Mouse (Mus musculus) urinary bladder, adult 2 months (tissue): Measurements from ENCODE around the gene Igsf6. TPM values are rescaled to one million over a fixed set of nuclear protein-coding genes. Genes with fewer than 3 reads are reported as not detected.

Experiments used
- DNase-seq: peaks from one replicate; pipeline ENCODE4 v3.0.0; 2022; ENCODE audit warnings: low spot score
- polyA plus RNA-seq: library from polyadenylated mRNA; depleted of rRNA; stranded (reverse); fragments of >200 nt; gene quantifications from 2 replicates; pipeline ENCODE4 v1.2.3, GENCODE M21; 2012; rRNA removed

Igsf6 gene
- polyA plus RNA-seq = 2.5 and 2.9 TPM in 2 replicates

DNA sequence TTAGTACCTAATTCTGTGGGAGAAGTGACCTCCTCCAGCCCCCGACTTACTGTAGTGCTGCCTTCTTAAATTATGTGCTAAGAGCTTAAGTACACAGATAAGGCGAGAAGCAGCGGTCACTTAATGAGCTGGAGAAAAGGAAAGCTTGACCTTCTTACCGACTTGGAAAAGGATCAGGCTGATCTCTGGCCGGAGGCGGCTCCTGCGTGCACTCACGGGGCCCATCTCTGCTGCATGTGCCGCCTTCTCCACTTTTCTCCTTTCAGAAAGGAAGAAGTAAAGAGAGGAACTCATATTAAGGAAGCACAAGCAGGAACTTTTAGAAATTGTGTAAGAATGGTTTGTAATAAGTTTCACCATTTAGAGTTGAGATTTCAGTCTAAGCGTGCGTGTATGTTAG lies at the start of gene Igsf6:
Gene Igsf6 (minus strand): TSS at position 292 of the 400 bp plus-strand sequence.
- no peak for DNase-seq

- DNase-seq = peak; percentile 53
Measured at GRCm38 (mm10) chr7:121120143-121120818, 45.9 kb upstream of the Igsf6 start.

- no peak for DNase-seq
Measured at GRCm38 (mm10) chr7:121111762-121112161, 37.4 kb upstream of the Igsf6 start.

GRCm38 (mm10) chr7:121111321-121111720 lies 36.9 kb upstream of the Igsf6 start:
- no peak for DNase-seq

DNA sequence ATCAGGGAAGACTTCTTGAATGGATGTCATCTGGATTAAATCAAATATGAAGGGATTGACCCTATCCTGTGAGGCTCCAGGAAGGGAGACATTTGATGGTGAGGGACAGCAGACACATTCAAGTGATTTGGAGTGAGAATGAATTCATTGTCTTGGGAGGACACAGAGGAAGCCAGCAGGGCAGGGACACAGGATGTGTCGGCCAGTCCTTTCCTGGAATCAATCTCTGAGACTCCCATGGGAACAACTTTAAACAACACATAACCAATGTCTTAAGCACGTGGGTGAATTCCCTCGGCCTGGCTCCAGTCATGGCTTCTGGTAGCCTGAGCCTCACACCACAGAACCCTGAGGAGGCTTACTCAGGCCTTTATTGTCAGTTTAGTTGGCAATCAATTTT lies 33.5 kb upstream of the Igsf6 start:
- DNase-seq = no peak

- no peak for DNase-seq
Measured at GRCm38 (mm10) chr7:121098614-121099389, 24.4 kb upstream of the Igsf6 start.

DNA sequence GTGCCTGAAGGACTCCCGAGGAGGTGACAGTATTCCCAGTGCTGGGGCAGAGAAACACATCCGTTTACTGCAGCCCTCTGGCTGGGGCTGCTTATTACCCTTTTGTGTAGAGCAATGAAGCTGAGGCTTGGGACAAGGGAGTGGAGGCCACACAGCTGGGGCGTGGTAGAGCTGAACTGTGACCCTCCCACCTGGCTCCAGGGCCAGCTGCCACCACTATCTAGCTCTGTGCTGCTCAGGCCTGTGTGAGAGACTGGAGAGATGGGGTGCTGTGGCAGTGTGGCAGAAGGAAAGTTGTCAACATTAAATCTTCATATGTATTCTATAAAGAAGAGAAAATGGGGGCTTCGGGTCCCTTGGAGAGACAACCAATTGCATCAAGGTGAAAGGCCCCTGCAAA lies 18.7 kb upstream of the Igsf6 start:
- no peak for DNase-seq

- DNase-seq = no peak
Measured at GRCm38 (mm10) chr7:121090748-121091147, 16.4 kb upstream of the Igsf6 start.

DNA sequence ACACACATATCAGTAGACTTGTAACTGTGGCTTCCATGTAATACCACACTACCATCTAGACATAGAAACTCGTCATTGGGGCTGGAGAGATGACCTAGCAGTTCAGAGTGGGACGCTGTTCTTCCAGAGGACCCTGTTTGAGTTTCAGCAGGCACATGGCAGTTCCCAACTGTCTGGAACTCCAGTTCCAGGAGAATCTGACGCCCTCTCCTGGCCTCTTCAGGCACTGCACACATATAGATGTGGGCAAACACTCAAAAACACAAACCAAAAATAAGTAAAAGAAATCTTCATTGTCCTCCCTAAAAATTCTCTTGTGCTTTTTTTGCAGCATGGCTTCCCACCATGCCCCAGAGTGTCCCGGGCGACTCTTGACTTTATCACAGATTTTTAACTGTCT lies 14.4 kb upstream of the Igsf6 start:
- no peak for DNase-seq

DNA sequence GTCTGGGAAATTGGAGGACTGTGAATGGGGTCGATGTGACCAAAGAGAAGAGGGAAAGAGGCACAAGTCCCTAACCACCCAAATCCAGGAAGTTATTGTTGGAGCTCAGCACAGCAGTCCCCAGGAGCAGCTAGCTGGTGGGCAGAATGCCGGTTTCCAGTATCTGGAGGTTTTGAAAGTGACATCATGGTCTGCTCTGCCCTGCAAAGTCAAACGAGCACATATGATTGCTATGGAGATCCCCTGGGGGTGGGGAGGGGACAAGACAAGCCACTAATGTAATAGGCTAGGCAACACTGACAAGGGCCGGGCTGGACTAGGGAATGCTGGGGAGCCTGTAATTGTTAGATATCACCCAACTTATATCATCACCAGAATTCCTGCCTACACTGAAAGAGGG lies 11.1 kb upstream of the Igsf6 start:
- no peak for DNase-seq

DNA sequence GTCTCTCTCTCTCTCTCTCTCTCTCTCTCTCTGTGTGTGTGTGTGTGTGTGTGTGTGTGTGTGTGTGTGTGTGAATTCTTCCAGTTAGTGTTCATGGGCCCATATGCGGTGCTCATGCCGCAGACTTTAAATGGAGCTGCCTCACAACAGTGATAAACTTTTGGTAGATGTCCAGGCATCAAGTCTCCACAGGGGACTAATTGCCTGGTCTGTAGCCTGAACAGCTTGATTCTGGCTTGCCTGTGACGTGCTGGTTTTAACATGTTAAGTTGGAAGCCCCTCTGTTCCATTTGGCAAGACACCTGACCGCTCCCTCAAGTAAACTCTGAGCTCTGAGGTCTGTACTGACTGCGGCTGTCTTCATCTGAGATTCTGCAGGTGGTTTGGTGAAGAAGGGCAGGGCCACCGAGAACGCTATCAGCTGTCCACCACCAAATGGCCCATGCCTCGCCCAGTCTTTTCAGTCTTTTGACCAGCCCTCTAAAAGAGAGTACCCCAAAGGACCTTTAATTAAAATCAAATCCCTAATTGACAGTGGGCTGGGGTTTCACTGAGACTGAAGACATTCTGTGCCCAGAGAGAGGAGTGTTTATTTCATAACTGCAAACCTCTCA lies 10.6 kb upstream of the Igsf6 start:
- no peak for DNase-seq

DNA sequence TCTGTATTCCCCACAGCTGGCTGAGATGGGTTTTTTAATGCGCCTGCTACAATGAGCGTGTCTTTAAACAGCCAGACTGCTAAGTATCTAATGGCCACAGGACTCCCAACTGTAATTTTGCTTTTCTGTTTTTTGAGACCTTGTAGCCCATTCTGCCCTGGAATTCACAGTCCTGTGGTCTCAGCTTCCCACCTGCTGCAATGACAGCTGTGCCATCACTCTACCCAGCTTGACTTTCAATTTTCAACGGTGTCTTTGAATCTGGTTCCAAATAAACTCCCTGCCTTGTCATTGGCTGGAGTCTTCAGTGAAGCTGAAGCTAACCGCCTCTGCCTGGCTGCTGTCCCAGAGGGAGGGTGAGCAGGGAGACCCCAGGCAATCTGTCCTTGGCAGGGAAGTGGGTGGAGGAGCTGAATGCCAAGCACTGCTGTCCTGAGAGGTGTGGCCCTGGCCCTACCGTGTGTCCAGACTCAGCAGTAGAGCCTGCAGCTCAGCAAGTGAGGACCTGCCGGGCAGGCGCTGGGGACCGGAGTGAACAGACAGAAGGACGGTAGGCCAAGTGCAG lies 8.7 kb upstream of the Igsf6 start:
- DNase-seq = no peak

DNA sequence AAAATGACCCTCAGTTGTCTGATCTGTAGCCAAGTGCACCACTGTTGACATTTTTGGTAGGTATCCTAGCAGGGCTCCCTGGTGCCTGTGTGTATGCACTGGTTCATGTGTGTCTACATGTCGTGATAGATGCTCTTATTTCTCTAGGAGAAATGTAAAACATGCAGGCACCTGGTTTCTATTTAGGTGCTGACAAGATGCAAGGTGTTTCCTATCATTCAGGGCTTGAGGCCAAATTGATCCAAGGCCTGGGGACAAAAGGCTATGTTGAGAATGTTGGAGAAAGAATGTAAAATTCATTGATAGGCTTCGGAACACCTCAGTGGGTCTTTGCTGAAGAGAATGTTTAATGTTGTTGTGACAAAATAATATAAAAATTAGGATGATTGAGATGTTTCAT lies 7.4 kb upstream of the Igsf6 start:
- no peak for DNase-seq

DNA sequence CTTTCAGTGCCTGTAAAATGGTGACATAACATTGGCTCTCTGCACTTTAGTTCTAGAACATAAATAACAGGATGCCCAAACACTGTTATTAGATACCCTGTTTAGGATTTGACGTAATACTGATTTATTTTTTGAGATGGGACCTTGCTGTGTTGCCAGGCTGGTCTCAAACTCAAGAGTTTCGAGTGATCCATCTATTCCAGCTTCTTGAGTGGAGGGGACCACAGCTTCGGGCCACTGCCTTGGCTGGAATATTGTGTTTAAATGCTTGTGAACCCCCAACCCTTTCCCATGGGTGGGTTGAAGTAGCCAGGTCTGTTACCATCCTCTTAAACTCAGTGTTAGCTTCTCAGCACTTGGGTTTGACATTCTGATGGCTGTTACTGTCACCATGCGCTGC lies 7.0 kb upstream of the Igsf6 start, which contains the start of gene Otoa:
Gene Otoa (plus strand): TSS at position 301 of the 400 bp plus-strand sequence.
- no peak for DNase-seq

DNA sequence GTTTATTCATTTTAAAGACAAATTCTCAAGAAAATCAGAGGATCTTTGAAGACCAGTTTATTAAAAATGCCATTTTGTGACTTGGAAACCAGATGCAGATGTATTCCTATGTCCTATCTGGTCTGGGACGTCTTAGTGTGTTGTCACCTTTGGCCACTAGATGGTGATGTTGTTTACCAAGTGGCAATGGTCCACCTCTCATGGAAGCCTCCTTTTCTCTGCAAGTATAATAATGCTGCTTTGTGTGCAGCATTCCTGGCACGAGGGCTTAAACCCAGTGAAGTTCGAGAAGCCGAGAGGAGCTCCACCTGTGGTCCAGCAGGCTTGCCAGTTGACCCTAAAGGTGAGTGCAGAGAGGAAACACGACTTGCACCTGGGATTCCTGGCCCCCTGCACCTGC lies 3.5 kb upstream of the Igsf6 start:
- no peak for DNase-seq

DNA sequence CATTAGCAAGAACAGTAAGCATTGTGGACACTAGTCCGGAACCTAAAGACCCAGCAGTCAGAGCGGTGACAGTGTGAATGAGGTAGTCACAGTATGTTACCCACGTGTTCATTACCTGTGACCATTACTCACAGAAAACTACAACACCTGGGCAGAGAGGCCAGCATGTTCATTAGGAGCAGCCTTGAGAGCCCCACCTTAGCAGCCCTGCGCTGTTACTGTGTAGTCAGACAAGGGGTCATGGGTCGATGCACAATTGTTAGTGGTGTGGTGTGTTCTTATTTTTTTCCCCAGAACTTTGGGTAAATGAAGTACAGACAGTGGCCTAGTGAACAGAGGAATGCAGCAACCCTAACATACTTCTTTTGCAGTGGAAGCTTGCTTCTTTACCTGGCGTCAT lies 2.9 kb upstream of the Igsf6 start:
- no peak for DNase-seq

DNA sequence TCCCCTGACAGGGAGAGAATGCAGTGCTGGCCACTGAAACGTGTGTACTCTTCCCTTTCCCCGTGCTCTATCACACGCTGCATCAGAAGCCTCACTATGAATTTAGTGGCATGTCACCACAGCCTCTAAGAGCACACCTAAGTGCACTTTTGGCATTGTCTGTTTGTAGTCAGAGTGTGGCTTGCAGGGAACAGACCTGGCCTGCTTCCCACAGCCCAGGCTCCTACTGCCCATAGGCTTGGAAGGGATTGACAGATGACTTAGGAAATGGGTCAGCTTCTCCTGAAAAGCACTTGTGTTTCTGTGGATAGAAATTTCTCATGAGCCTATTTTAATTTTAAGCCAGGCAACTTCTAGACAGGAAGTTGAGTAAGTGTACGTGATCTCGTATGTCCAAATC lies 1.0 kb upstream of the Igsf6 start:
- DNase-seq = no peak

DNA sequence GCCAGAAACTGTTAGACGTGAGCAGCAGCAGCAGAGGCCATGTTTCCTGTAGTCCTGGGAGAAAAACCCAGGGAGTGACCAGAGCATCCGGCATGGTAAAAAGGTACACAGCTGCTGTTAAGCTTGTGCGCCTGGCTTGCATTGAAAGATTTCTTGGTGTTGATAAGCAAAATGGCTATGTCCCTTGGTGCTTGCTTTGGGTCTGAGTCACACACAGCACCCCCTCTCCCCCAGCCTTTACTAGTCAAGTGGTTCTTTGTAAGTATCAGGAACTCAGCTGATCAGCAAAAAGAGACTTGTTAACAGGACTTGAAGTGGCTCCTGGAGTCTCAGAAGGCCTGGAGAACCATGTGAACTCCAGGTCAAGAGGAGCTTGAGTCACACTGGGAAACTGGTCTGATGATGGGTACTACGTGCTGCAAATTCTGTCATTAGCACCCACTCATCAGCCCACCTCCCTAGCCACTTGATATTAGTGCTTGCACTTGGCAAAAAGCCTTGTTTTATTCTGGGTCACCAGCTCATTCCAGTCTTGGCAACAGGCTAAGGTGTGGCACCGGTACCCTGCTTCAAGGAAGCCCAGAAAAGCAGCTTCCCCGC lies 529 bp upstream of the Igsf6 start:
- DNase-seq = no peak

GRCm38 (mm10) chr7:121072506-121072905 lies 1.9 kb downstream of the Igsf6 start:
- no peak for DNase-seq

DNA sequence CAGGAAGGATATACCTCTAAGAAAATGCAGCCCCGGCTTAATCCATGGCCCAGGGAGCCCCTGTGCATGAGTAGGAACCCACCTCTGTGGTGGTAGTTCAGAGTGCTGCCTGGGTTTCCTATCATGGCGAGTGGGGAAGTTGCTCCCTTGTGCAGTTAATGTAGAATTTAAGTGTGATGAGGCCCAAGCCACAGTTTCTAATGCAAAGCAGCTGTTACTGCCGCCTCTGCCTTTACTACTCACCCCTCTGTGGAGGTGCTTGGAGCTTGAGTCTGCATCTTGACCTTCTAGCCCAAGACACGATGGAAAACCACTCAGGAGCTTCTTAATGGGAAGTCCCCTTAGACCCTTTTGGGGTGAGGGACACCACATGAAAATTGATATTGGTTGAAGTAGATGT lies 3.1 kb downstream of the Igsf6 start:
- DNase-seq = no peak

GRCm38 (mm10) chr7:121064309-121064708 lies 10.1 kb downstream of the Igsf6 start:
- no peak for DNase-seq
